Mouse (Mus musculus) midbrain, embryonic 15.5 days (tissue): ENCODE results near the gene Cort. TPM values are rescaled to one million over a fixed set of nuclear protein-coding genes. Genes with fewer than 3 reads are reported as not detected.

Experiments
- ATAC-seq: fragments of 200-750 bp; cut with Nextera tagmentation; replicated peaks from 2 replicates; pipeline ENCODE4 v1.8.0; 2017; ENCODE audit warnings: moderate TSS enrichment
- H3K27ac ChIP-seq: fragments of 300-500 bp; sonication (generic); 2 replicates; pipeline ENCODE4 v1.5.1; 2015; ENCODE audit warnings: mild to moderate bottlenecking, inconsistent platforms
- H3K27me3 ChIP-seq: fragments of 300-500 bp; sonication (generic); replicated peaks from 2 replicates; pipeline ENCODE4 v1.6.1; 2015; ENCODE audit warnings: inconsistent platforms
- H3K36me3 ChIP-seq: fragments of 300-500 bp; sonication (generic); replicated peaks from 2 replicates; pipeline ENCODE4 v1.6.1; 2015; ENCODE audit warnings: inconsistent platforms
- H3K4me1 ChIP-seq: fragments of 300-500 bp; sonication (generic); 2 replicates; pipeline ENCODE4 v1.6.1; 2015; ENCODE audit warnings: inconsistent platforms
- H3K4me2 ChIP-seq: fragments of 300-500 bp; sonication (generic); 2 replicates; pipeline ENCODE4 v1.6.1; 2015; ENCODE audit warnings: inconsistent platforms, mild to moderate bottlenecking, moderate library complexity
- H3K4me3 ChIP-seq: fragments of 300-500 bp; sonication (generic); 2 replicates; pipeline ENCODE4 v1.5.1; 2015; ENCODE audit warnings: mild to moderate bottlenecking, inconsistent platforms
- H3K9ac ChIP-seq: fragments of 300-500 bp; sonication (generic); 2 replicates; pipeline ENCODE4 v1.6.1; 2015; ENCODE audit warnings: mild to moderate bottlenecking, inconsistent platforms
- H3K9me3 ChIP-seq: fragments of 300-500 bp; sonication (generic); 2 replicates; pipeline ENCODE4 v1.6.1; 2016; ENCODE audit warnings: inconsistent platforms
- WGBS: fragments of 180-500 bp; shearing (Covaris S2); methylation state at CpG from one replicate; pipeline ENCODE4 v1.1.7; 2015; ENCODE audit warnings: mixed read lengths; 5-methylcytosine and 5-hydroxymethylcytosine counted together
- polyA plus RNA-seq: library from polyadenylated mRNA; unstranded; fragments of >200 nt; fragmentation: Nextera tagmentation; extraction: Ambion mirVana; gene quantifications from 2 replicates; pipeline ENCODE4 v1.2.1, GENCODE M21; 2015

The Cort gene
- polyA plus RNA-seq, 1 experiment from 2014 or later: 0.62 TPM

GRCm38 (mm10) chr4:149079629-149080028 lies 46.9 kb downstream of the Cort start:
- no peaks in the 10 kb centered on the region for H3K27me3 ChIP-seq
- no peak overlapping the region for H3K4me3 ChIP-seq
- no peak overlapping the region for H3K27ac ChIP-seq
- H3K4me2 ChIP-seq: no peak overlapping the region
- no peaks in the 10 kb centered on the region for H3K36me3 ChIP-seq
- peaks cover 12% of the 10 kb centered on the region; the same call in 1 of the 2 replicates for H3K4me1 ChIP-seq
- WGBS: 89% methylated on average over 6 of the region's 6 CpGs
- no peak overlapping the region for H3K9ac ChIP-seq
- ATAC-seq: no peak
- no peaks in the 10 kb centered on the region for H3K9me3 ChIP-seq

DNA sequence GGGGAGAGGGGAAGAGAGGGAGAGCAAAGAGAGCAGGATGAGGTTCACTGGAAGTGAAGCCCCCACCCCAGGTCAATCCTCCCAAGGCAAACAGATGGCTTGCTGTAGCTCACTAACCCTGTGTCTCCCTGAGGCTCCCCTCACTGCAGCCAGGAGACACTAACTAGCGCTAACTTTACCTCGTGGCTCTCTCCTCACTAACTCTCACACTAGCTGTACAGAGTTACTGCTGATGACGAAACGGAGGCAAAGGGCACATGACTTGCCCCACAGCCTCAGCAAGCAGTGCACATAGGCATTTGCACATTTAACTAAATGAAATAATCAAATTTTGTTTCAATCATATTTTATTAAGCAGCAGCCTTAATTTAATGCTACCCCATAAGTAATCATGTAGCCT lies 48.3 kb downstream of the Cort start:
- H3K9ac ChIP-seq: no peak overlapping the region
- 59% methylated on average over 4 of the region's 4 CpGs for WGBS
- H3K4me1 ChIP-seq: peaks cover 12% of the 10 kb centered on the region; the same call in 1 of the 2 replicates
- H3K9me3 ChIP-seq: no peaks in the 10 kb centered on the region
- ATAC-seq: no peak
- H3K27me3 ChIP-seq: no peaks in the 10 kb centered on the region
- no peak overlapping the region for H3K27ac ChIP-seq
- no peak overlapping the region for H3K4me2 ChIP-seq
- H3K4me3 ChIP-seq: no peak overlapping the region
- H3K36me3 ChIP-seq: no peaks in the 10 kb centered on the region

DNA sequence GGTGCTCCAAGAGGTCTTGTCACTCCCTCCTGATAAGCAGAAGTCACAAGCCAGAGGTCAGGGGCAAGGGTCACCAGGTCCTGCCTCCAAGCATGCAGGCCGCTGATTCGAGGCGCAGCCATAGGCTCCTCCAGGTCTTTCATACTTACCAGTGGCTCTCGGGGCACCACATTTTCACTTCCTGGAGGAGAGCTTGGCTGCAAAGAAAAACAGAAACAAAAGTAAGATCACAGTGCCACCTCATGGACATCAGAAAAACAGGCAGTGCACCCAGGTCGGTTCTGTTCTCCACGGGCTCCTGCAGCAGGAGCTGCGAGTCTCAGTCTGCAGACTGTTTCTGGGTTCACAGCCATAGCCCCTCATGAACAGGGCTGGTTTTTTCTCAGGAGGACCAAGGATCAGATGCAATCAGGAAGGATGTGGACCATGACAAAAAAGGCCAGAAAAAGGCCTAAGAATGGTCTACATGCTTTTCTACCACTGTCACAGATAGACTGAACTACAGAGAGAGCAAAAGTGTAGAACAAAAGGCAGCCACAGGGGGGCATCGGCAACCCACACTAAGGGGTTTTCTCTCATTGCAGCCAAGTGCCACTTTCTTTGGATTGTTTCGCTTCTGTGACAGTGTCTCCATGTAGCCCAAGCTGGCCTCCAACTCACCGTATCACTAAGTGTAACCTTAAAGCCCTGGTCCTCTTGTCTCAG lies 50.5 kb downstream of the Cort start:
- peaks cover 6% of the 10 kb centered on the region; the same call in 1 of the 2 replicates for H3K4me1 ChIP-seq
- no peak overlapping the region for H3K4me2 ChIP-seq
- 28% methylated on average over 10 of the region's 10 CpGs for WGBS
- H3K4me3 ChIP-seq: no peak overlapping the region
- H3K36me3 ChIP-seq: 0 out of 2 replicates have a peak, but pooled peaks cover 5% of the 10 kb centered on the region
- no peaks in the 10 kb centered on the region for H3K27me3 ChIP-seq
- H3K27ac ChIP-seq: no peak overlapping the region
- H3K9ac ChIP-seq: 0 out of 2 replicates have a peak overlapping the region, but pooled peaks have one; percentile 18
- H3K9me3 ChIP-seq: no peaks in the 10 kb centered on the region
- peak; percentile 82 for ATAC-seq

- H3K27me3 ChIP-seq: no peaks in the 10 kb centered on the region
- H3K9ac ChIP-seq: no peak overlapping the region
- 96% methylated on average over 13 of the region's 13 CpGs for whole genome bisulfite sequencing
- H3K9me3 ChIP-seq: no peaks in the 10 kb centered on the region
- H3K36me3 ChIP-seq: 0 out of 2 replicates have a peak, but pooled peaks cover 5% of the 10 kb centered on the region
- H3K4me2 ChIP-seq: no peak overlapping the region
- no peak overlapping the region for H3K4me3 ChIP-seq
- no peak overlapping the region for H3K27ac ChIP-seq
- H3K4me1 ChIP-seq: peaks cover 6% of the 10 kb centered on the region; the same call in 1 of the 2 replicates
- no peak for ATAC-seq
These were observed 51.5 kb downstream of the Cort start for GRCm38 (mm10) chr4:149075073-149075472.

Other genes starting within 250 kb of the Cort start
- gene Pex14, start 26.9 kb downstream of the Cort start, polyA plus RNA-seq: 58.1 and 60.2 TPM in 2 replicates
- gene Dffa, start 22.6 kb downstream of the Cort start, polyA plus RNA-seq: 24.2 and 24.7 TPM in 2 replicates
- gene Cenps, start 10.9 kb upstream of the Cort start, polyA plus RNA-seq: 15.3 and 15.7 TPM in 2 replicates
- 121 and 124 TPM in 2 replicates for gene Pgd, start 40.0 kb upstream of the Cort start, polyA plus RNA-seq
- 147 and 154 TPM in 2 replicates for gene Kif1b, start 180.9 kb upstream of the Cort start, polyA plus RNA-seq